Comparison of ENCODE assay signal across 18 mouse cellular contexts in the genomic region with DNA sequence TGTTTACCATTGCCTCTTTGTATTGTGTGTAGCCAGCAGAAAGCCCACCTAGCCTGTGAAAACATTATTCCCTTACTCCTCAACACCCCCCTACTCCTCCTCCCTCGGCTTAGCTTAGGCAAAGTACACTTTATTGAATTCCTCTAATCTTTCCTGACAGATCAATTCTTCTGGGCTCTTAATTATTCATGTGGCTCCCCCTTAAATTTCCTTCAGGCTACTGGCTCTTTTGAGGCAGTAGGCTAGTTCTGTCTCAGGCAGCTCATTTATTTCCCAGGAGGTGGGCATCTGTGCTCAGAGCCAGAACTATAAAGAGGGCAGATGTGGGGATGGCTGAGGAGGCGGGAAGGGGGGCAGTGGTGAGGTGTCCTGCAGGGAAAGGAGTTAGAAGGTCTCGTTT. TPM values are rescaled to one million over a fixed set of nuclear protein-coding genes. Genes with fewer than 3 reads are reported as not detected.
DNase-seq lines count a peak whose midpoint lies in the region; ATAC-seq and TF ChIP-seq lines count a peak whose summit lies in the region.
"Had no signal": no experiment of that assay in that cellular context is flagged by ENCODE, and none has a peak within 500 bp of the region (broad histone marks: within the 10 kb centered on the region; RNA-seq: fewer than 3 reads in every experiment).

No protein-coding gene starts in this region.

- ATAC-seq in forebrain, postnatal 0 days: no peak
- peak; percentile 93 for ATAC-seq in forebrain, embryonic 12.5 days (ENCODE audit: low FRiP score)
- peak; percentile 67 for ATAC-seq in hindbrain, embryonic 16.5 days
- ATAC-seq in midbrain, embryonic 15.5 days (replicated peaks): peak; percentile 93

- H3K4me3 ChIP-seq in forebrain, embryonic 10.5 days: no peak overlapping the region
- H3K4me3 ChIP-seq in forebrain, postnatal 0 days (ENCODE audit: low read depth, low read length): no peak overlapping the region
- no peak overlapping the region for H3K4me3 ChIP-seq in forebrain, embryonic 12.5 days (replicated peaks)
- H3K4me3 ChIP-seq in hindbrain, embryonic 16.5 days (ENCODE audit: low read length): no peak overlapping the region
- no peak overlapping the region for H3K4me3 ChIP-seq in midbrain, embryonic 15.5 days
- H3K4me3 ChIP-seq: limb, embryonic 13.5 days; neural tube, embryonic 12.5 days had no signal

- WGBS in forebrain, embryonic 10.5 days: 22% methylated on average over 3 of the region's 3 CpGs
- WGBS in forebrain, postnatal 0 days: 6% methylated on average over 3 of the region's 3 CpGs
- 1% methylated on average over 3 of the region's 3 CpGs for WGBS in forebrain, embryonic 12.5 days
- WGBS in hindbrain, embryonic 16.5 days: 14% methylated on average over 3 of the region's 3 CpGs
- 6% methylated on average over 3 of the region's 3 CpGs for WGBS in midbrain, embryonic 15.5 days

- H3K27me3 ChIP-seq in forebrain, embryonic 10.5 days (ENCODE audit: poor library complexity, severe bottlenecking): no peaks in the 10 kb centered on the region
- no peaks in the 10 kb centered on the region for H3K27me3 ChIP-seq in forebrain, postnatal 0 days (ENCODE audit: insufficient read depth, low read length)
- H3K27me3 ChIP-seq in forebrain, embryonic 12.5 days: no peaks in the 10 kb centered on the region
- no peaks in the 10 kb centered on the region for H3K27me3 ChIP-seq in hindbrain, embryonic 16.5 days (replicated peaks; ENCODE audit: control insufficient read depth, insufficient read depth, low read length)
- no peaks in the 10 kb centered on the region for H3K27me3 ChIP-seq in midbrain, embryonic 15.5 days (replicated peaks)
- H3K27me3 ChIP-seq: limb, embryonic 13.5 days; neural tube, embryonic 12.5 days had no signal

- H3K27ac ChIP-seq in forebrain, embryonic 10.5 days: peak overlapping the region; percentile 68
- no peak overlapping the region; the same call in 1 of the 2 replicates for H3K27ac ChIP-seq in forebrain, postnatal 0 days (ENCODE audit: low read depth, low read length)
- 0 out of 2 replicates have a peak overlapping the region, but pooled peaks have one; percentile 38 for H3K27ac ChIP-seq in forebrain, embryonic 12.5 days
- H3K27ac ChIP-seq in hindbrain, embryonic 16.5 days (ENCODE audit: low read depth, low read length): no peak overlapping the region
- no peak overlapping the region for H3K27ac ChIP-seq in midbrain, embryonic 15.5 days
- H3K27ac ChIP-seq: limb, embryonic 13.5 days; neural tube, embryonic 12.5 days had no signal

- H3K9me3 ChIP-seq in forebrain, embryonic 10.5 days: no peaks in the 10 kb centered on the region
- no peaks in the 10 kb centered on the region for H3K9me3 ChIP-seq in forebrain, postnatal 0 days (ENCODE audit: low read length)
- no peaks in the 10 kb centered on the region for H3K9me3 ChIP-seq in forebrain, embryonic 12.5 days
- H3K9me3 ChIP-seq in hindbrain, embryonic 16.5 days (ENCODE audit: control insufficient read depth, low read length): no peaks in the 10 kb centered on the region
- H3K9me3 ChIP-seq in midbrain, embryonic 15.5 days: no peaks in the 10 kb centered on the region
- H3K9me3 ChIP-seq: limb, embryonic 13.5 days; neural tube, embryonic 12.5 days had no signal

- no peak overlapping the region for H3K9ac ChIP-seq in forebrain, postnatal 0 days
- no peak overlapping the region for H3K9ac ChIP-seq in forebrain, embryonic 12.5 days
- H3K9ac ChIP-seq in hindbrain, embryonic 16.5 days (ENCODE audit: low read depth, low read length): no peak overlapping the region
- no peak overlapping the region for H3K9ac ChIP-seq in midbrain, embryonic 15.5 days
- H3K9ac ChIP-seq: limb, embryonic 13.5 days; neural tube, embryonic 12.5 days had no signal

- H3K4me2 ChIP-seq in forebrain, postnatal 0 days (ENCODE audit: low read depth): no peak overlapping the region
- H3K4me2 ChIP-seq in forebrain, embryonic 12.5 days: no peak overlapping the region
- no peak overlapping the region for H3K4me2 ChIP-seq in hindbrain, embryonic 16.5 days (ENCODE audit: low read length)
- no peak overlapping the region for H3K4me2 ChIP-seq in midbrain, embryonic 15.5 days
- H3K4me2 ChIP-seq: heart, embryonic 11.5 days; limb, embryonic 13.5 days; neural tube, embryonic 12.5 days had no signal

- no peaks in the 10 kb centered on the region for H3K36me3 ChIP-seq in forebrain, embryonic 10.5 days (replicated peaks)
- H3K36me3 ChIP-seq in forebrain, postnatal 0 days (ENCODE audit: insufficient read depth): peaks cover 3% of the 10 kb centered on the region; the same call in 1 of the 2 replicates
- no peaks in the 10 kb centered on the region for H3K36me3 ChIP-seq in forebrain, embryonic 12.5 days (replicated peaks)
- H3K36me3 ChIP-seq in hindbrain, embryonic 16.5 days (ENCODE audit: control insufficient read depth, insufficient read depth, low read length): no peaks in the 10 kb centered on the region
- H3K36me3 ChIP-seq in midbrain, embryonic 15.5 days (replicated peaks): no peaks in the 10 kb centered on the region
- H3K36me3 ChIP-seq: limb, embryonic 13.5 days; neural tube, embryonic 12.5 days had no signal

- peaks cover 24% of the 10 kb centered on the region for H3K4me1 ChIP-seq in forebrain, embryonic 10.5 days
- H3K4me1 ChIP-seq in forebrain, postnatal 0 days (ENCODE audit: insufficient read depth): no peaks in the 10 kb centered on the region
- peaks cover 15% of the 10 kb centered on the region for H3K4me1 ChIP-seq in forebrain, embryonic 12.5 days
- H3K4me1 ChIP-seq in hindbrain, embryonic 16.5 days (ENCODE audit: control insufficient read depth, insufficient read depth, low read depth, low read length): peaks cover 2% of the 10 kb centered on the region; the same call in 1 of the 2 replicates
- H3K4me1 ChIP-seq in midbrain, embryonic 15.5 days: peaks cover 13% of the 10 kb centered on the region

- peak; percentile 35 for DNase-seq in forebrain, embryonic 10.5 days (ENCODE audit: extremely low spot score, low spot score)
- DNase-seq in forebrain, postnatal 0 days: no peak
- no peak for DNase-seq in liver
- DNase-seq in ovary, adult 18-20 months (ENCODE audit: low spot score): no peak
- no peak for DNase-seq in lung, postnatal 4 days
- DNase-seq: adrenal gland, adult 8-10 months; cerebellum, postnatal 25 days; heart, postnatal 4 days; kidney, adult 18-20 months; kidney, postnatal 36 days; lung, adult 18-20 months; right cerebral cortex, adult 18-20 months had no signal

- TF ChIP-seq CTCF in forebrain, postnatal 0 days (IDR thresholded peaks at IDR 0.05; ENCODE audit: low read depth): no peak

RNA-seq across cellular contexts. Expression of a gene that starts 24.5 kb away (rescaled TPM):
- polyA plus RNA-seq in forebrain, embryonic 10.5 days (2016; fragmentation: Nextera tagmentation; extraction: Ambion mirVana): 29.2 and 33.0 TPM in 2 replicates
- total RNA-seq in forebrain, postnatal 0 days (2014; rRNA removed): 74.5 and 85.8 TPM in 2 replicates
- polyA plus RNA-seq in forebrain, postnatal 0 days (2015; fragmentation: Nextera tagmentation; extraction: Ambion mirVana): 36.0 and 43.8 TPM in 2 replicates
- 51.3 and 56.7 TPM in 2 replicates for polyA plus RNA-seq in forebrain, embryonic 12.5 days (2016; fragmentation: Nextera tagmentation; extraction: Ambion mirVana)
- polyA plus RNA-seq in hindbrain, embryonic 16.5 days (2015; fragmentation: Nextera tagmentation; extraction: Ambion mirVana): 48.1 and 53.1 TPM in 2 replicates
- polyA plus RNA-seq in midbrain, embryonic 15.5 days (2015; fragmentation: Nextera tagmentation; extraction: Ambion mirVana): 62.7 and 65.7 TPM in 2 replicates

Comparison
In these comparisons a context has a peak if more than half of its experiments do, and no peak if none do; other contexts are left out.
1. H3K27ac ChIP-seq: peak in forebrain, embryonic 10.5 days (single experiment) and forebrain, embryonic 12.5 days (single experiment); none in forebrain, postnatal 0 days (single experiment), hindbrain, embryonic 16.5 days (single experiment) and midbrain, embryonic 15.5 days (single experiment).